Mouse (Mus musculus): ENCODE results near the gene Apoh.

DNA sequence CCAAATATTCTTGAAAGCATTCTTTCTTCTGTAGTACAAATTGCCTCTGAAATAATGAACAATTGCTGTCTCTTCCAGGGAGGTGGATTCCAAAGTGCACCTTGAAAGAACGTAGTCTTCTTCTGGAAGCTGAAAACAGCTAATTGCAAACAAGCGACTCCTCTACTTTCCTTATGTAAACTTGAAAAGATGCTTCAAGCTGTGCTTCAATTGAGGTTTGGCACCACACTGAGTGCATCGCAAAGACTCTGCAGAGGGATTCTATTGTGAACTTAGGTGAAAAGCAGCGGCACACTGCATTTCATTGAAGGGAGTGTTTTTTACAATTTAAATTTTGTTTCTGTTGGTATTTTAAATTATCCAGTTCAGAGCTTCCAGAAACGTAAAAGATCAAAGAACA is 81.0 kb downstream of the Apoh start:
- TF ChIP-seq CTCF (IDR thresholded peaks at IDR 0.05; ENCODE audit: insufficient read depth, low read length) (no peak), POLR2A (IDR thresholded peaks at IDR 0.05; ENCODE audit: borderline replicate concordance, extremely low read depth, low read depth, low read length) (no peak)
